Mouse (Mus musculus) intestine, embryonic 15.5 days (tissue): ENCODE results near the gene Elavl2. TPM values are rescaled to one million over a fixed set of nuclear protein-coding genes. Genes with fewer than 3 reads are reported as not detected.
A peak's percentile ranks its signal among the peaks of the same experiment; 100 is the strongest.

Experiments
- ATAC-seq: fragments of 200-750 bp; cut with Nextera tagmentation; 2 replicates; pipeline ENCODE4 v1.8.0; 2017; ENCODE audit warnings: moderate TSS enrichment, moderate library complexity
- H3K27ac ChIP-seq: fragments of 300-500 bp; sonication (generic); 2 replicates; pipeline ENCODE4 v1.5.1; 2015; ENCODE audit warnings: mild to moderate bottlenecking, inconsistent platforms
- H3K27me3 ChIP-seq: fragments of 300-500 bp; sonication (generic); replicated peaks from 2 replicates; pipeline ENCODE4 v1.6.1; 2015; ENCODE audit warnings: inconsistent platforms
- H3K36me3 ChIP-seq: fragments of 300-500 bp; sonication (generic); 2 replicates; pipeline ENCODE4 v1.6.1; 2015; ENCODE audit warnings: inconsistent platforms
- H3K4me1 ChIP-seq: fragments of 300-500 bp; sonication (generic); replicated peaks from 2 replicates; pipeline ENCODE4 v1.6.1; 2015; ENCODE audit warnings: inconsistent platforms
- H3K4me2 ChIP-seq: fragments of 300-500 bp; sonication (generic); replicated peaks from 2 replicates; pipeline ENCODE4 v1.6.1; 2015; ENCODE audit warnings: mild to moderate bottlenecking, inconsistent platforms
- H3K4me3 ChIP-seq: fragments of 300-500 bp; sonication (generic); replicated peaks from 2 replicates; pipeline ENCODE4 v1.5.1; 2015; ENCODE audit warnings: inconsistent platforms
- H3K9ac ChIP-seq: fragments of 300-500 bp; sonication (generic); 2 replicates; pipeline ENCODE4 v1.6.1; 2015; ENCODE audit warnings: inconsistent platforms
- H3K9me3 ChIP-seq: fragments of 300-500 bp; sonication (generic); 2 replicates; pipeline ENCODE4 v1.6.1; 2016; ENCODE audit warnings: inconsistent platforms
- WGBS: fragments of 180-500 bp; shearing (Covaris S2); methylation state at CpG from one replicate; pipeline ENCODE4 v1.1.7; 2015; 5-methylcytosine and 5-hydroxymethylcytosine counted together
- polyA plus RNA-seq: library from polyadenylated mRNA; unstranded; fragments of >200 nt; fragmentation: Nextera tagmentation; extraction: Ambion mirVana; gene quantifications from 2 replicates; pipeline ENCODE4 v1.2.1, GENCODE M21; 2015

The Elavl2 gene
- polyA plus RNA-seq: 4.7 and 5.4 TPM in 2 replicates

GRCm38 (mm10) chr4:91400423-91400822 lies at the start of gene Elavl2:
Elavl2 (minus strand) TSS chr4:91400785.
- Histone ChIP-seq H3K9ac (no peak within 1 kb of the TSS), H3K4me1 (peaks cover 3% of the 10 kb centered on the region; the same call in 1 of the 2 replicates), H3K27me3 (peaks cover 15% of the 10 kb centered on the region), H3K4me3 (peak within 1 kb of the TSS; percentile 17), H3K27ac (no peak within 1 kb of the TSS), H3K4me2 (peak within 1 kb of the TSS; percentile 58), H3K36me3 (no peaks in the 10 kb centered on the region), H3K9me3 (no peaks in the 10 kb centered on the region)
- 0 out of 2 replicates have a peak, but pooled peaks have one; percentile 36 for ATAC-seq
- WGBS: 3% methylated on average over 28 of the region's 28 CpGs

GRCm38 (mm10) chr4:91447887-91448286 lies 47.3 kb upstream of the Elavl2 start:
- no peaks in the 10 kb centered on the region for H3K27me3 ChIP-seq

DNA sequence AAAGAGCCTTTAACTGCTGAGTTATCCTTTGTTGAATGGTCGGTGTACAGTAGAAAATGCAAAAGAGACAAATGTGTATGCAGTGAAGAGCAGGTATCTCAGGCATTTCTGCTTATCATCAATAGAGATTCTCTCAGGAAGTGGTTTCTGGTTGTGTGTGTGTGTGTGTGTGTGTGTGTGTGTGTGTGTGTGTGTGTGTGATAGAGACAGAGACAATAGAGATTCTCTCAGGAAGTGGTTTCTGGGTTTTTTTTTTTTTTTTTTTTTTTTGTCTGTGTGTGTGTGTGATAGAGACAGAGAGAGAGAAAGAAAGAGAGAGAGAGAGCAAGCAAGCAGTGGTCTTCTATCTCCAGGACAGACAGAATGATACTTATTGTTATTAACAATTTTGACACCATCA lies 15.0 kb upstream of the Elavl2 start:
- Histone ChIP-seq H3K4me1 (no peaks in the 10 kb centered on the region), H3K27ac (no peak overlapping the region), H3K4me2 (no peak overlapping the region), H3K9ac (no peak overlapping the region), H3K27me3 (no peaks in the 10 kb centered on the region), H3K4me3 (no peak overlapping the region), H3K36me3 (no peaks in the 10 kb centered on the region), H3K9me3 (no peaks in the 10 kb centered on the region)
- WGBS: 88% methylated on average over 1 of the region's 1 CpGs
- no peak for ATAC-seq

More at GRCm38 (mm10) chr4:91447887-91448286, 47.3 kb upstream of the Elavl2 start:
- Histone ChIP-seq H3K4me1 (no peaks in the 10 kb centered on the region), H3K36me3 (no peaks in the 10 kb centered on the region), H3K4me2 (no peak overlapping the region), H3K9ac (no peak overlapping the region), H3K9me3 (no peaks in the 10 kb centered on the region), H3K27ac (no peak overlapping the region), H3K4me3 (no peak overlapping the region)
- WGBS: 67% methylated on average over 2 of the region's 2 CpGs
- ATAC-seq: no peak

- 66% methylated on average over 3 of the region's 3 CpGs for WGBS
- no peaks in the 10 kb centered on the region for H3K36me3 ChIP-seq
- peaks cover 8% of the 10 kb centered on the region for H3K27me3 ChIP-seq
- no peak overlapping the region for H3K4me3 ChIP-seq
- H3K9ac ChIP-seq: no peak overlapping the region
- no peak overlapping the region for H3K27ac ChIP-seq
- no peak overlapping the region for H3K4me2 ChIP-seq
- peaks cover 3% of the 10 kb centered on the region; the same call in 1 of the 2 replicates for H3K4me1 ChIP-seq
- no peaks in the 10 kb centered on the region for H3K9me3 ChIP-seq
- ATAC-seq: no peak
These were observed 4.5 kb upstream of the Elavl2 start for GRCm38 (mm10) chr4:91405047-91405446.

DNA sequence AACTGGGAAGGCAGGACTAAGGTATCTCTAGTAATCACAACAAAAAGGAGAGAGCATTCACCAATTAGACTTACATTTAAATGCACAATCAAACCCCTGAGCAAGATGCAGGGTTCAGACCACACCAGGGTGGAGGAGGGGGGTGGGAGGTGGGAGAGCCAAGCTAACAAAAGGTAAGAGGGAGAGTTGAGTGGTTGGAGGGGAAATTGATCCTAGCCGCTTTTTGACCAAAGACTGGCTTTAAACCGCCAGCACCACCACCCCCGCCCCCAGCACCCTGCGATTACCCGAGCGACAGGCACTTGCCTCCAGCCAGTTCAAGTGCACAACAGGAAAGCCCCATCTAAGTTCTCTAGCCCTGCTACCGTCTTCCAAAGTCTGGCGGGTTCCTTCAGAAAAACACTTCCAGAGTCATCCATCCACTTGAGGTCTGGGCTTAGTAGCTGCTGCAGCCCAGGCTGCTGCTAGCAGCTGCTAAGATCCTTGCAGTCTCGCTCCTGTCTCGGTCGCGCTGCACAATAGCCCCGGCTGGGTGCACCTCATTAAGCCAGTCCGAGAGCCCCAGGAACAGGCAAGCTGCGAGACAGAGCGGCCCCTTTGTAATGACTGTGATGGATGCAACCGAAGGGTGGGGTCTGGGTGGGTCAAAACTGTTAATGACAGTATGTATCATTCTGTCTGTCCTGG lies 932 bp downstream of the Elavl2 start:
- WGBS: under 1% methylated on average over 17 of the region's 17 CpGs
- Histone ChIP-seq H3K36me3 (no peaks in the 10 kb centered on the region), H3K4me1 (peaks cover 3% of the 10 kb centered on the region; the same call in 1 of the 2 replicates), H3K9ac (no peak overlapping the region), H3K4me3 (no peak overlapping the region), H3K9me3 (no peaks in the 10 kb centered on the region), H3K4me2 (peak overlapping the region; percentile 38), H3K27me3 (peaks cover 15% of the 10 kb centered on the region), H3K27ac (no peak overlapping the region)
- 0 out of 2 replicates have a peak, but pooled peaks have one; percentile 36 for ATAC-seq

- ATAC-seq: no peak
- no peak overlapping the region for H3K27ac ChIP-seq
- H3K36me3 ChIP-seq: no peaks in the 10 kb centered on the region
- 59% methylated on average over 5 of the region's 5 CpGs for WGBS
- H3K4me3 ChIP-seq: no peak overlapping the region
- no peak overlapping the region for H3K9ac ChIP-seq
- no peak overlapping the region for H3K4me2 ChIP-seq
- no peaks in the 10 kb centered on the region for H3K4me1 ChIP-seq
- H3K9me3 ChIP-seq: no peaks in the 10 kb centered on the region
- H3K27me3 ChIP-seq: no peaks in the 10 kb centered on the region
These were observed 8.5 kb downstream of the Elavl2 start for GRCm38 (mm10) chr4:91391987-91392598.

- Histone ChIP-seq H3K36me3 (no peaks in the 10 kb centered on the region), H3K27ac (no peak overlapping the region), H3K4me3 (no peak overlapping the region), H3K27me3 (no peaks in the 10 kb centered on the region), H3K9ac (no peak overlapping the region), H3K4me1 (no peaks in the 10 kb centered on the region), H3K9me3 (no peaks in the 10 kb centered on the region), H3K4me2 (no peak overlapping the region)
- 86% methylated on average over 3 of the region's 3 CpGs for WGBS
- no peak for ATAC-seq
These were observed 12.9 kb downstream of the Elavl2 start for GRCm38 (mm10) chr4:91387701-91388100.

DNA sequence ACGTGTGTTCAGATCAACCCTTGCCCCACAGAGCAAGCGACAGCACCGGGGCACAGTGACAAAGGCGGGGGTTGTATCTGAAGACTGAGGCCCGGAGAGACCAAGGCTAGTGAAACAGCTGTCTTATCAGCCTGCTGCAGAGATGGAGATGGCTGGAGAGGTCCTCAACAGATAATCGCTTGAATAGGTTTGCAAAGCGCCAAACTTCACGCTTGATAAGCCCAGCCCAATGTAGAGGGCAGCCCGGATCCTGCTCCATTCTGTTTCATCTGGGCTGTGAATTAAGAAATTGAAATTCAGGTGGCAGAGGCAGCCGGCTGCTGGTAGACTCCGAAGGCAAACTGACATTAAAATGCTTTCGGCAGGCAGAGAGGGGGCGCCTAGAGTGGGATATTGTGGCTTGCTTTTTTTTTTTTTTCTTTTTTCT lies 19.4 kb downstream of the Elavl2 start:
- no peak for ATAC-seq
- H3K4me2 ChIP-seq: no peak overlapping the region
- H3K27me3 ChIP-seq: peaks cover 18% of the 10 kb centered on the region
- H3K4me1 ChIP-seq: no peaks in the 10 kb centered on the region
- H3K36me3 ChIP-seq: no peaks in the 10 kb centered on the region
- no peaks in the 10 kb centered on the region for H3K9me3 ChIP-seq
- H3K27ac ChIP-seq: no peak overlapping the region
- no peak overlapping the region for H3K4me3 ChIP-seq
- WGBS: 2% methylated on average over 13 of the region's 13 CpGs
- H3K9ac ChIP-seq: no peak overlapping the region

GRCm38 (mm10) chr4:91380341-91381117 lies 20.1 kb downstream of the Elavl2 start:
- H3K4me3 ChIP-seq: no peak overlapping the region
- H3K27ac ChIP-seq: no peak overlapping the region
- 8% methylated on average over 24 of the region's 24 CpGs for WGBS
- ATAC-seq: no peak
- no peak overlapping the region for H3K4me2 ChIP-seq
- no peaks in the 10 kb centered on the region for H3K36me3 ChIP-seq
- no peaks in the 10 kb centered on the region for H3K4me1 ChIP-seq
- no peaks in the 10 kb centered on the region for H3K9me3 ChIP-seq
- no peak overlapping the region for H3K9ac ChIP-seq
- H3K27me3 ChIP-seq: peaks cover 18% of the 10 kb centered on the region

GRCm38 (mm10) chr4:91379559-91379958 lies 21.0 kb downstream of the Elavl2 start:
- no peak overlapping the region for H3K9ac ChIP-seq
- H3K9me3 ChIP-seq: no peaks in the 10 kb centered on the region
- H3K27me3 ChIP-seq: peaks cover 21% of the 10 kb centered on the region
- no peak overlapping the region for H3K4me2 ChIP-seq
- no peak overlapping the region for H3K27ac ChIP-seq
- ATAC-seq: no peak
- H3K4me3 ChIP-seq: no peak overlapping the region
- WGBS: 2% methylated on average over 9 of the region's 9 CpGs
- no peaks in the 10 kb centered on the region for H3K36me3 ChIP-seq
- H3K4me1 ChIP-seq: peaks cover 7% of the 10 kb centered on the region

- H3K9me3 ChIP-seq: no peaks in the 10 kb centered on the region
- peak overlapping the region; percentile 44 for H3K4me3 ChIP-seq
- no peak overlapping the region for H3K9ac ChIP-seq
- no peak overlapping the region for H3K27ac ChIP-seq
- H3K4me1 ChIP-seq: peaks cover 18% of the 10 kb centered on the region
- ATAC-seq: peak; percentile 96
- no peaks in the 10 kb centered on the region for H3K36me3 ChIP-seq
- peak overlapping the region; percentile 73 for H3K4me2 ChIP-seq
- H3K27me3 ChIP-seq: peaks cover 46% of the 10 kb centered on the region
- WGBS: under 1% methylated on average over 28 of the region's 28 CpGs
These were observed 24.2 kb downstream of the Elavl2 start for GRCm38 (mm10) chr4:91376317-91376910.

GRCm38 (mm10) chr4:91375372-91375687 lies 25.3 kb downstream of the Elavl2 start:
- Histone ChIP-seq H3K36me3 (no peaks in the 10 kb centered on the region), H3K9me3 (no peaks in the 10 kb centered on the region), H3K4me1 (peaks cover 23% of the 10 kb centered on the region), H3K4me2 (peak overlapping the region; percentile 73), H3K9ac (no peak overlapping the region), H3K27me3 (peaks cover 46% of the 10 kb centered on the region), H3K27ac (no peak overlapping the region), H3K4me3 (peak overlapping the region; percentile 44)
- ATAC-seq: no peak
- WGBS: 1% methylated on average over 7 of the region's 7 CpGs
